Mouse (Mus musculus) embryo, embryonic 10.5 days (tissue): ENCODE data around the gene Hist1h2bh.
A peak's percentile ranks its signal among the peaks of the same experiment; 100 is the strongest.

Source experiments
- DNase-seq: peaks from one replicate; pipeline ENCODE4 v3.0.0-alpha.2; 2015; ENCODE audit warnings: low spot score

The Hist1h2bh gene

GRCm38 (mm10) chr13:23505662-23506345 is 37.4 kb downstream of the Hist1h2bh start:
- peak; percentile 65 for DNase-seq

GRCm38 (mm10) chr13:23503797-23504196 is 39.4 kb downstream of the Hist1h2bh start:
- DNase-seq = peak; percentile 94

- no peak for DNase-seq
Measured at GRCm38 (mm10) chr13:23502916-23503315, 40.3 kb downstream of the Hist1h2bh start.

GRCm38 (mm10) chr13:23502031-23502567 is 41.1 kb downstream of the Hist1h2bh start:
- DNase-seq = no peak

GRCm38 (mm10) chr13:23501511-23501910 is 41.7 kb downstream of the Hist1h2bh start:
- DNase-seq = no peak

GRCm38 (mm10) chr13:23500424-23501200 is 42.6 kb downstream of the Hist1h2bh start:
- peak; percentile 96 for DNase-seq

- DNase-seq = peak; percentile 52
Measured at GRCm38 (mm10) chr13:23499943-23500342, 43.2 kb downstream of the Hist1h2bh start.

- peak; percentile 67 for DNase-seq
Measured at GRCm38 (mm10) chr13:23498653-23499052, 44.5 kb downstream of the Hist1h2bh start.

GRCm38 (mm10) chr13:23497656-23498321 is 45.4 kb downstream of the Hist1h2bh start:
- DNase-seq = peak; percentile 89

GRCm38 (mm10) chr13:23495526-23495925 is 47.7 kb downstream of the Hist1h2bh start:
- no peak for DNase-seq

- peak; percentile 77 for DNase-seq
Measured at GRCm38 (mm10) chr13:23491990-23492389, 51.2 kb downstream of the Hist1h2bh start.
